Mouse (Mus musculus) intestine, embryonic 15.5 days (tissue): ENCODE measurements around the gene Zfp105. TPM values are rescaled to one million over a fixed set of nuclear protein-coding genes. Genes with fewer than 3 reads are reported as not detected.

Experiments
- ATAC-seq: fragments of 200-750 bp; cut with Nextera tagmentation; 2 replicates; pipeline ENCODE4 v1.8.0; 2017; ENCODE audit warnings: moderate TSS enrichment, moderate library complexity
- H3K27ac ChIP-seq: fragments of 300-500 bp; sonication (generic); 2 replicates; pipeline ENCODE4 v1.5.1; 2015; ENCODE audit warnings: mild to moderate bottlenecking, inconsistent platforms
- H3K27me3 ChIP-seq: fragments of 300-500 bp; sonication (generic); replicated peaks from 2 replicates; pipeline ENCODE4 v1.6.1; 2015; ENCODE audit warnings: inconsistent platforms
- H3K36me3 ChIP-seq: fragments of 300-500 bp; sonication (generic); 2 replicates; pipeline ENCODE4 v1.6.1; 2015; ENCODE audit warnings: inconsistent platforms
- H3K4me1 ChIP-seq: fragments of 300-500 bp; sonication (generic); replicated peaks from 2 replicates; pipeline ENCODE4 v1.6.1; 2015; ENCODE audit warnings: inconsistent platforms
- H3K4me2 ChIP-seq: fragments of 300-500 bp; sonication (generic); replicated peaks from 2 replicates; pipeline ENCODE4 v1.6.1; 2015; ENCODE audit warnings: mild to moderate bottlenecking, inconsistent platforms
- H3K4me3 ChIP-seq: fragments of 300-500 bp; sonication (generic); replicated peaks from 2 replicates; pipeline ENCODE4 v1.5.1; 2015; ENCODE audit warnings: inconsistent platforms
- H3K9ac ChIP-seq: fragments of 300-500 bp; sonication (generic); 2 replicates; pipeline ENCODE4 v1.6.1; 2015; ENCODE audit warnings: inconsistent platforms
- H3K9me3 ChIP-seq: fragments of 300-500 bp; sonication (generic); 2 replicates; pipeline ENCODE4 v1.6.1; 2016; ENCODE audit warnings: inconsistent platforms
- WGBS: fragments of 180-500 bp; shearing (Covaris S2); methylation state at CpG from one replicate; pipeline ENCODE4 v1.1.7; 2015; 5-methylcytosine and 5-hydroxymethylcytosine counted together
- polyA plus RNA-seq: library from polyadenylated mRNA; unstranded; fragments of >200 nt; fragmentation: Nextera tagmentation; extraction: Ambion mirVana; gene quantifications from 2 replicates; pipeline ENCODE4 v1.2.1, GENCODE M21; 2015

The Zfp105 gene
- 12.2 and 13.7 TPM in 2 replicates for polyA plus RNA-seq

- WGBS: under 1% methylated on average over 43 of the region's 43 CpGs
- peaks cover 26% of the 10 kb centered on the region for H3K36me3 ChIP-seq
- peak within 1 kb of the TSS; percentile 78 for H3K4me3 ChIP-seq
- ATAC-seq: peak; percentile 97
- no peaks in the 10 kb centered on the region for H3K4me1 ChIP-seq
- H3K27ac ChIP-seq: peak within 1 kb of the TSS; percentile 79
- no peaks in the 10 kb centered on the region for H3K27me3 ChIP-seq
- peak within 1 kb of the TSS; percentile 89 for H3K9ac ChIP-seq
- H3K9me3 ChIP-seq: no peaks in the 10 kb centered on the region
- H3K4me2 ChIP-seq: peak within 1 kb of the TSS; percentile 80
Observed at GRCm38 (mm10) chr9:122922936-122923381, at the start of gene Zfp105. Gene Zfp105 (plus strand): TSS chr9:122923072.

DNA sequence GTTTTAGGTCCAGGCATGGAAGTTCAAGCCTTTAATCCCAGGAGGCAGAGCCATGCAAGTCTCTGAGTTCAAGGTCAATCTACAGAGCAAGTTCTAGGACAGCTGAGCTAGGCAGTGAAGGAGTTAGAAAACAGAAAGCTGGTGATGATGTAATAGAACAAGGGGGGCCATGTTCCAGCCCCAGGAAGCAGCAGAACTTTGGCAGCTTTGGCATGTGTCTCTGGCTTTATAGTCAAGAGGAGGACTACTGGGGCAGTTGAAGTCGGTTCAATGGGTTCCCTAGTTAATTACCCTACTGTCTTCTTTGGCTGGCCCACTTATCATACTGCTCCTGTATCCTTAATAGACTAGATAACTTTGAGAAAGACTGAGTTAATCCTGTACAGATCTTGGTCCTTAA lies 48.2 kb upstream of the Zfp105 start:
- H3K9me3 ChIP-seq: no peaks in the 10 kb centered on the region
- H3K27ac ChIP-seq: no peak overlapping the region
- no peak overlapping the region for H3K9ac ChIP-seq
- no peak for ATAC-seq
- H3K4me3 ChIP-seq: no peak overlapping the region
- no peak overlapping the region for H3K4me2 ChIP-seq
- no peaks in the 10 kb centered on the region for H3K4me1 ChIP-seq
- no peaks in the 10 kb centered on the region for H3K27me3 ChIP-seq
- H3K36me3 ChIP-seq: no peaks in the 10 kb centered on the region
- WGBS: 60% methylated on average over 1 of the region's 1 CpGs

DNA sequence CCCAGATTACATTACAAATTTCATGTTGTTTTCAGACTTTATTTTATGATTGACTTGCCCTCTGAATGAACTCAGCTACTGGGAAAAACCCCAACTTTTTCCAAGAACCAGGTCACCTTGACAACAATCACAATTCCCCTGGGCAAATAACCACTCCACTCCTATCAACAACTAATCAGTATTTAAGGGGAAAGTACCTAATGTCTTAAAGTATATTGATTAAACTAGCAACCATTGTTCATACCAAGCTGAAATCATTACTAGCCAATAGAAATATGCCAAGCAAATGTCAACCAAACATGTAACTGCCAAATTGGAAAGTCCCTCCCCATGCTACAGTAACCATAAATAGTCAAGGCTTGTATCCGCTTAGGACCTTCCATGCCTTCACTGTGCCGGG lies 47.7 kb upstream of the Zfp105 start:
- no peak overlapping the region for H3K27ac ChIP-seq

GRCm38 (mm10) chr9:122885385-122885784 lies 37.5 kb upstream of the Zfp105 start, which contains the start of gene Zkscan7:
Gene Zkscan7 (plus strand): TSS chr9:122885685.
- no peak within 1 kb of the TSS for H3K27ac ChIP-seq
- H3K27me3 ChIP-seq: no peaks in the 10 kb centered on the region
- peak within 1 kb of the TSS; percentile 71 for H3K4me3 ChIP-seq
- H3K36me3 ChIP-seq: no peaks in the 10 kb centered on the region
- ATAC-seq: no peak
- 0 out of 2 replicates have a peak, but pooled peaks cover 4% of the 10 kb centered on the region for H3K4me1 ChIP-seq
- WGBS: 82% methylated on average over 3 of the region's 3 CpGs
- peak within 1 kb of the TSS; percentile 75 for H3K4me2 ChIP-seq
- no peak within 1 kb of the TSS for H3K9ac ChIP-seq
- no peaks in the 10 kb centered on the region for H3K9me3 ChIP-seq

More for the DNA sequence above, 47.7 kb upstream of the Zfp105 start:
- ATAC-seq: no peak
- Histone ChIP-seq H3K9me3 (no peaks in the 10 kb centered on the region), H3K4me1 (no peaks in the 10 kb centered on the region), H3K9ac (no peak overlapping the region), H3K4me3 (no peak overlapping the region), H3K27me3 (no peaks in the 10 kb centered on the region), H3K36me3 (no peaks in the 10 kb centered on the region), H3K4me2 (no peak overlapping the region)
- 94% methylated on average over 2 of the region's 2 CpGs for WGBS

GRCm38 (mm10) chr9:122886372-122887179 lies 36.3 kb upstream of the Zfp105 start:
- peak; percentile 94 for ATAC-seq
- Histone ChIP-seq H3K4me1 (0 out of 2 replicates have a peak, but pooled peaks cover 4% of the 10 kb centered on the region), H3K36me3 (no peaks in the 10 kb centered on the region), H3K9me3 (no peaks in the 10 kb centered on the region), H3K27ac (peak overlapping the region; percentile 36; the same call in 1 of the 2 replicates), H3K4me3 (peak overlapping the region; percentile 71), H3K4me2 (peak overlapping the region; percentile 75), H3K27me3 (no peaks in the 10 kb centered on the region), H3K9ac (peak overlapping the region; percentile 74)
- 6% methylated on average over 54 of the region's 54 CpGs for WGBS

GRCm38 (mm10) chr9:122901047-122901446 lies 21.8 kb upstream of the Zfp105 start:
- no peak overlapping the region for H3K9ac ChIP-seq
- no peak for ATAC-seq
- H3K36me3 ChIP-seq: no peaks in the 10 kb centered on the region
- 87% methylated on average over 2 of the region's 2 CpGs for WGBS
- H3K4me2 ChIP-seq: no peak overlapping the region
- H3K27me3 ChIP-seq: no peaks in the 10 kb centered on the region
- no peaks in the 10 kb centered on the region; the same call in 1 of the 2 replicates for H3K4me1 ChIP-seq
- H3K27ac ChIP-seq: no peak overlapping the region
- H3K9me3 ChIP-seq: no peaks in the 10 kb centered on the region
- no peak overlapping the region for H3K4me3 ChIP-seq

DNA sequence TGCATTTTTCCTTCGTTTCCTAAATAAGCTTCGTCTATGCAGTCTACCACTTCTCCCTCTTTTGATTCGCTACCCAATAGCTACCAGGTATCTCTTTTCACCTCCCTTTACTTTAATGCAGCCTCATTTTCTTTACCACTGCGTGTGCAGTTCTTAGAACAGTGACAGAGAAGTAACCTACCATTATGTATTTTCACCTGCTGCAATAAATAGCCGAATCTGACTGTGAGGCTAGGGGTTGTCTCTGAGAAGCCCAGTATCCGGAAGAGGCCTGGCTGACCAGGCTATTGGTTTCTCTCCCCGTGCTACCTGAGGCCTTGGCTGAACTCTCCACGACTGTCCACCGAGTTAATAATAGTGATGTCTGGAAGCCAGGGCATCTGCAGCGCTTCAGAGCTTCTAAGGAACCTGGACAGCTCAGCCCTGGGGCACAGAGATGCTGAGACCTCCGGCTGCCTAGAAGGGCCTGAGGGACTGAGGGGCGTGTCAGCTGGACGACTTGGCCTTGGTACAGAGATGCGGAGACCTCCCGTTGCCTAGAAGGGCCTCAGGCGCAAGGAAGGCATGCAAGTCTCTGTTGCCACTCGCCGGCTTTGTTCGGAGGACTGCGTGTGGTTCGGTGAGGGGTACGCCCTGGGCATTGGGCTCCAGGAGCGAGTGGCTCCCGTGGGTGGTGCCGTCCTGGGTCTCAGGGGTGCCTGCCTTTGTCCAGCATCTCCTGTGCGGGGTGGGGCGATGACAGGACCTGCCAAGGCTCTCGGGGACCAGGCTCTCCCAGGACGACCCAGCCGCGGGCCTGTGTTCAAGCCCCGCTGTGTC lies 19.9 kb upstream of the Zfp105 start:
- no peaks in the 10 kb centered on the region for H3K27me3 ChIP-seq
- peak overlapping the region; percentile 58 for H3K4me3 ChIP-seq
- no peaks in the 10 kb centered on the region for H3K36me3 ChIP-seq
- peak overlapping the region; percentile 62 for H3K9ac ChIP-seq
- ATAC-seq: peak; percentile 93
- H3K4me2 ChIP-seq: peak overlapping the region; percentile 87
- no peaks in the 10 kb centered on the region for H3K9me3 ChIP-seq
- no peaks in the 10 kb centered on the region; the same call in 1 of the 2 replicates for H3K4me1 ChIP-seq
- H3K27ac ChIP-seq: no peak overlapping the region
- 14% methylated on average over 32 of the region's 32 CpGs for WGBS

- no peaks in the 10 kb centered on the region for H3K9me3 ChIP-seq
- H3K4me2 ChIP-seq: peak overlapping the region; percentile 80
- no peaks in the 10 kb centered on the region for H3K27me3 ChIP-seq
- peak; percentile 70; the same call in 1 of the 2 replicates for ATAC-seq
- WGBS: 31% methylated on average over 3 of the region's 3 CpGs
- no peaks in the 10 kb centered on the region for H3K4me1 ChIP-seq
- no peak overlapping the region for H3K9ac ChIP-seq
- peaks cover 23% of the 10 kb centered on the region for H3K36me3 ChIP-seq
- H3K27ac ChIP-seq: no peak overlapping the region
- peak overlapping the region; percentile 78 for H3K4me3 ChIP-seq
Observed at GRCm38 (mm10) chr9:122922436-122922835, 436 bp upstream of the Zfp105 start.

- Histone ChIP-seq H3K4me1 (no peaks in the 10 kb centered on the region), H3K9me3 (no peaks in the 10 kb centered on the region), H3K27me3 (no peaks in the 10 kb centered on the region), H3K9ac (no peak overlapping the region), H3K27ac (no peak overlapping the region), H3K4me2 (no peak overlapping the region), H3K36me3 (peaks cover 47% of the 10 kb centered on the region), H3K4me3 (no peak overlapping the region)
- no peak for ATAC-seq
- WGBS: 95% methylated on average over 3 of the region's 3 CpGs
Observed at GRCm38 (mm10) chr9:122928915-122929314, 6.0 kb downstream of the Zfp105 start.

DNA sequence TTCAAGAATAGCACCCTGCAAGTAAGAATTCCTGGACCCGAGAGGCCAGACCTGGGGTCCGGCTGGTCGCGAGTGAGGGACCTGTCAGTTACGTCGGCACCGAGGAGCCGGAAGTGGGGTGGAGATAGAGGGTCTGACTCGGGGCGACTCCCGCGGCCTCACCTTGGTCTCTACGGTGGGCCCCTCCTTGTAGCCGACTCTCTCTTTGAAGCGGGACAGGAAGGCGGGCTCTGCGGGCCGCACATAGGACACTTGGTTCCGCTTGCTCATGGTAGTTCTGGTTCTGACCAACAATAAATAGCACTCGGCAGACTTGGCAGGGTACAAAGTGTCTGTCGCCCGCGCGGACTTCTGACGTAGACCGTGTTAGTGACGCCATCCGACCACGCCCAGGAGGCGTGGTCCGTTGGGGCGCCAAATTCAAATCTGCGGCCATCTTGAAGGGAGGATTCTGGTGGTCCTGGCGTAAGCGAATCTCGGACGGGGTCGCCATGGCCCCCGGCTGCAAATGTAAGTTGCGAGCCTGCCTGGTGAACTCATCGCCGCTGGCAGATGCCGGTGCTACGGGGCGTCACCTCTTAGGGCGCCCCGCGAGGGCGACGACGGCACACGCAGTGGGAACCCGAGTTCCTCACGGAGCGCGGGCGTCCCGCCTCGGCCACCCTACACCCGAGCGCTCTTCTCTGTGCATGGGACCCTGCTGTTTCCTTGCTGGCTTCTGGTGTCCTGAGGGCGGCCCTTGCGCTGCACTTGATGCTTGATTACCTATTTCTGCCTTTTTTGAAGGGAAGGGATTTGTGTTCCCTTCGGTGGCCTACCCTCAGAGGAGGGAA lies 28.0 kb downstream of the Zfp105 start, which contains the start of the genes 1110059G10Rik and Kif15:
TSS of gene 1110059G10Rik (minus strand) at position 358 of the 833 bp plus-strand sequence.
TSS of gene Kif15 (plus strand) at position 404 of the 833 bp plus-strand sequence.
- H3K9me3 ChIP-seq: no peaks in the 10 kb centered on the region
- 0 out of 2 replicates have a peak, but pooled peaks cover 9% of the 10 kb centered on the region for H3K36me3 ChIP-seq
- peak; percentile 98 for ATAC-seq
- peak within 1 kb of the TSS; percentile 55 for H3K27ac ChIP-seq
- H3K4me1 ChIP-seq: peaks cover 7% of the 10 kb centered on the region
- peak within 1 kb of the TSS; percentile 71 for H3K4me2 ChIP-seq
- H3K27me3 ChIP-seq: no peaks in the 10 kb centered on the region
- peak within 1 kb of the TSS; percentile 78 for H3K4me3 ChIP-seq
- under 1% methylated on average over 63 of the region's 64 CpGs for WGBS
- H3K9ac ChIP-seq: peak within 1 kb of the TSS; percentile 61
